Mouse (Mus musculus) small intestine, adult 2 months (tissue): ENCODE results near the gene Stim1.

ENCODE experiments used
- CTCF ChIP-seq: fragments of 200-500 bp; IDR thresholded peaks from 2 replicates; pipeline ENCODE4 v1.5.1; 2012; ENCODE audit warnings: low read depth, mild to moderate bottlenecking, control low read depth, inconsistent platforms, low read length, moderate library complexity, mixed read lengths; ENCODE audit not compliant: insufficient replicate concordance, insufficient read length; ENCODE audit errors: extremely low read depth
- POLR2A ChIP-seq: fragments of 200-500 bp; IDR thresholded peaks from 2 replicates; pipeline ENCODE4 v1.6.1; 2012; ENCODE audit warnings: low read depth, mild to moderate bottlenecking, control low read depth, inconsistent platforms, low read length, moderate library complexity

DNA sequence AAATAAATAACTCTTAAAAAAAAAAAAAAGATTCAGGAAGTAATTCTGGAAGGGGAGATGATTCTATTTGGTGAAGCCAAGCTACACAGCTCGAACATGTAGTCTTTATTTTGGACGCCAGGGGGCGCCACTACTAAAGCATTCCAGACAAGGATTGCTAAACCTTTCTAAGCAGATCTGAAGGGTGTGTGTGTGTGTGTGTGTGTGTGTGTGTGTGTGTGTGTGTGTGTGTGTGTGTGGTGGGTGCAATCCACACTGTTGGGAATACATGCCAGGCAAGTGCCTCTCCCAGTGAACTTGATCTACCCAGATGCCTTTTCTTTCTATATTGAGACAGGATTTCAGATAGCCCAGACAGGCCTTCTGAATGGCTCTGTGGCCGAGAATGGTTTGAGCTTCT, 9.4 kb upstream of the Stim1 start:
- no peak for TF ChIP-seq CTCF
- TF ChIP-seq POLR2A: no peak
